Comparison of ENCODE assay signal across 8 mouse cellular contexts in genomic region chr5:3152149-3152865, GRCm38 (mm10).
DNase-seq lines count a peak whose midpoint lies in the region; ATAC-seq and TF ChIP-seq lines count a peak whose summit lies in the region.
"Not testable (repeated sequence)": the region's sequence is repeated elsewhere in the genome, so short reads cannot be mapped to it uniquely, and the experiment has no call there.

No protein-coding gene starts in this region.

- peak; percentile 92 for ATAC-seq in forebrain, embryonic 15.5 days (replicated peaks)
- peak; percentile 94 for ATAC-seq in heart, postnatal 0 days (ENCODE audit: insufficient read depth, low read depth)
- peak; percentile 36; the same call in 1 of the 2 replicates for ATAC-seq in liver, embryonic 13.5 days (ENCODE audit: low read depth)
- ATAC-seq in monocyte, adult 5-6 weeks (replicated peaks; ENCODE audit: insufficient number of reproducible peaks, low FRiP score, low TSS enrichment, poor library complexity, severe bottlenecking), result peak; percentile 83

- TF ChIP-seq CTCF in heart, postnatal 0 days (IDR thresholded peaks at IDR 0.05; ENCODE audit: low read depth), result not testable (repeated sequence)

- peak overlapping the region; percentile 33 for H3K4me3 ChIP-seq in forebrain, embryonic 15.5 days
- H3K4me3 ChIP-seq in heart, postnatal 0 days (ENCODE audit: low read depth, low read length), result peak overlapping the region; percentile 32
- peak overlapping the region; percentile 25 for H3K4me3 ChIP-seq in liver, embryonic 13.5 days (replicated peaks)

- H3K4me1 ChIP-seq in forebrain, embryonic 15.5 days; heart, postnatal 0 days (ENCODE audit: control insufficient read depth, insufficient read depth); liver, embryonic 13.5 days (replicated peaks): not testable (repeated sequence)

- peak; percentile 98 for DNase-seq in 416B (ENCODE audit: low read depth)
- peak; percentile 6 to 11 for DNase-seq in adrenal gland, postnatal 4 days (ENCODE audit: low spot score in 2 of 2)
- peak; percentile 55 for DNase-seq in heart, postnatal 0 days (ENCODE audit: low spot score)
- DNase-seq in kidney, postnatal 36 days, result peak; percentile 4 to 15
- DNase-seq in liver, embryonic 13.5 days, result not testable (repeated sequence)
- DNase-seq in spleen, postnatal 36 days (ENCODE audit: low spot score in 2 of 2), result peak; percentile 3 to 7

- H3K36me3 ChIP-seq in forebrain, embryonic 15.5 days; heart, postnatal 0 days (replicated peaks; ENCODE audit: control insufficient read depth, insufficient read depth, low read length); liver, embryonic 13.5 days: not testable (repeated sequence)

- not testable (repeated sequence) for H3K9me3 ChIP-seq in forebrain, embryonic 15.5 days; heart, postnatal 0 days (replicated peaks; ENCODE audit: control insufficient read depth, low read length); liver, embryonic 13.5 days (replicated peaks)

- not testable (repeated sequence) for H3K27me3 ChIP-seq in forebrain, embryonic 15.5 days; heart, postnatal 0 days (ENCODE audit: control insufficient read depth, insufficient read depth, low read length); liver, embryonic 13.5 days

- H3K27ac ChIP-seq in forebrain, embryonic 15.5 days (replicated peaks), result peak overlapping the region; percentile 42
- H3K27ac ChIP-seq in heart, postnatal 0 days (ENCODE audit: low read depth), result peak overlapping the region; percentile 38; the same call in 1 of the 2 replicates
- H3K27ac ChIP-seq in liver, embryonic 13.5 days, result not testable (repeated sequence)

- WGBS in forebrain, embryonic 15.5 days, result 15% methylated on average over 26 of the region's 26 CpGs
- WGBS in heart, postnatal 0 days, result 24% methylated on average over 26 of the region's 26 CpGs
- WGBS in liver, embryonic 13.5 days (ENCODE audit: insufficient replicate concordance), result 25% methylated on average over 26 of the region's 26 CpGs

- peak overlapping the region; percentile 57 for H3K4me2 ChIP-seq in forebrain, embryonic 15.5 days (replicated peaks)
- peak overlapping the region; percentile 54 for H3K4me2 ChIP-seq in heart, postnatal 0 days (ENCODE audit: low read depth, low read length)
- peak overlapping the region; percentile 49 for H3K4me2 ChIP-seq in liver, embryonic 13.5 days

- peak overlapping the region; percentile 29 for H3K9ac ChIP-seq in forebrain, embryonic 15.5 days (replicated peaks)
- H3K9ac ChIP-seq in heart, postnatal 0 days (replicated peaks; ENCODE audit: low read depth, low read length); liver, embryonic 13.5 days: not testable (repeated sequence)

- not testable (repeated sequence) for TF ChIP-seq EP300 in heart, postnatal 0 days (IDR thresholded peaks at IDR 0.05; ENCODE audit: low read depth)

Comparison
In these comparisons a context has a peak if more than half of its experiments do, and no peak if none do; other contexts are left out.
1. ATAC-seq: peak in every context shown above with its lines; median percentile 94 in heart, postnatal 0 days; 92 in forebrain, embryonic 15.5 days; 83 in monocyte, adult 5-6 weeks; 36 in liver, embryonic 13.5 days.